Mouse (Mus musculus) kidney, adult 8-10 months (tissue): ENCODE results near the gene Kdr.
A peak's percentile ranks its signal among the peaks of the same experiment; 100 is the strongest.
"Not testable (repeated sequence)": the region's sequence is repeated elsewhere in the genome, so short reads cannot be mapped to it uniquely, and the experiment has no call there.

Source experiments
- DNase-seq, 2 experiments: peaks; one replicate each; pipeline ENCODE4 v3.0.0; 2022

Gene Kdr

DNA sequence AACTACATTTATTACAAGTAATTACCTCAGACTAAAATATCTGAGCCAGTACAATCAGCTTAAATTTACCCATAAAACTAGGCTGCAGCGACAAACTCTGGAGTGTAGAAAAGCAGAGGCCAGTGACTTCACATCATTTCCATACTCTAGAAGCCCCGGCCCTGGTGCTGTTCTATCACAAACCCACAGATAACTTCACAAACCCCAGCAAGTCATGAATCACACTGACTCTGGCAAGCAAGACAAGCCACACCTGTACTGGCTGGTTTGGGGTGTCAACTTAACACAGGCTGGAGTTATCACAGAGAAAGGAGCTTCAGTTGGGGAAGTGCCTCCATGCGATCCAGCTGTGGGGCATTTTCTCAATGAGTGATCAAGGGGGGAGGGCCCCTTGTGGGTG is 18.4 kb downstream of the Kdr start:
- DNase-seq = no peak

DNA sequence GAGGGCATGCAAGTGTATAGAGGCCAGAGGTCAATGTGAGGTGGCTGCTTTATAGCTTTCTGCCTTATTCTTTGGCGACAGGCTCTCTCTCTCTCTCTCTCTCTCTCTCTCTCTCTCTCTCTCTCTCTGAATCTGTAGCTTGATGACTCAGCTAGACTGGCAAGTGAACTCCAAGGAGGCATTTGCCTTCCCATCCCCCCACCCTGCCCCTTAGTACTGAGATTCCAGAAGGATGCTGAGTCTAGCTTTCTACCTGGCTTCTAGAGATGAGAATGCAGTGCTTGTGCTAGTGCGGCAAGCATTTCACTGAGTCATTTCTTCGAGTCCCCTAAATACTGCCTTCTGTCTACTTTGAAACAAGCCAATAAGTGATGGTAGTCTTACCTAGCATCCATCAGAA is 21.7 kb downstream of the Kdr start:
- no peak for DNase-seq

DNA sequence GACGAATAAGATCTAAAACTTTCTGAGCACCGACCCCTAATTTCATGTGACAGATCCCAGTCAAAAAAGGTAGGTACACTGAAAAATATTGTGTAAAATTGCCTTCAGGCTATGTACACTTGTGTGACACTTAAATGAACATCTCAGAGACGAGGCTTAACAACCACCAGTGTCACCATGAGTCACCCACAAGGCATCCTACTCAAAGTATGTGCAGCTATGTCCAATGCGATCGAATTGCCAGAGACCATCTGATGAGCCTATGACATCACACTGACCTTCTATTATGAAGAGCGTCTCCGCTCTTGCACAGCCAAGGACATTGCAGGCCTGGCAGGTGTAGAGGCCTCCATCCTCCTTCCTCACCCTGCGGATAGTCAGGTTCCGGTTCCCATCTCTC is 22.4 kb downstream of the Kdr start:
- no peak for DNase-seq

DNA sequence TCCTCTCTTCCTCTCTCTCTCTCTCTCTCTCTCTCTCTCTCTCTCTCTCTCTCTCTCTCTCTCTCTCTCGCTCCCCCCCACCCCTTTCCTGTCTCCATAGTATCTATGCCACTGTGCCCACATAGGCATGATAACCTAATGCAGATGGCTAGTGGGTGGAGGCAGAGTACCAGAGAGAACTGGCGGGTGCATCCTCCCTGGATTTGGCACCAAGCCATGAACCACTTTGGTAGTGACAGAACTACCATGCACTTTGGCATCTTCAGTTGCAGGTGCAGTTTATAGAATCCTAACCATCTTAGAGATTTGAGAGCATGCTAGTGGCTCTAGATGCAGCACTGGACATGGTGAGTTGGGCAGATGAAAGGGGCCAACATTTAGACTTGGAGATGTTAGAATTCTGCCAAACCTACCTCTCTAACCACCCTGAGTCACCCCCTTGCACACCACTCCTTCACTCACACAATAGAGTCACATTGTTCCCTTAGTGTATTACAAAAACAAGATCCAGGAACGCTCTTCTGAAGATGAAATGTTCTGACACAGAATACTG is 23.4 kb downstream of the Kdr start:
- no peak for DNase-seq

DNA sequence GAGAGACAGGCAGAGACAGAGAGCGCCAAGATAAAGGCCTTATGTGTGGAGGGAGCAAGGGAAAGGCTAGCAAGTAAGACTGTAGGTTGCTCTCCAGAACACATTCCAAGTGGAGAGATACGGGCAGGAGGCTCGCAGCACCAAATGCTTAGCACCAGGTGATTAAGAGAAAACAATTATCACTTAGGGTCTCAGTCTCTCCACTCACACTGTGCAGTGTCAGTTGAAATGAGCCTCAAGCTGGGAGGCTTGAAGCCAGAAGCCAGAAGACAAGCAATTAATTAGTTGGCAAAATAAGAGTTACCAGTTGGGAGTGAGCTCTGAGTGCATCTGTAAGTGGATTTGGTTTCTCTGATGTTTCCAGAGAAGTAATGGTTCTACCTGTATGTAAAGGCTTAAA is 24.0 kb downstream of the Kdr start:
- DNase-seq = no peak

DNA sequence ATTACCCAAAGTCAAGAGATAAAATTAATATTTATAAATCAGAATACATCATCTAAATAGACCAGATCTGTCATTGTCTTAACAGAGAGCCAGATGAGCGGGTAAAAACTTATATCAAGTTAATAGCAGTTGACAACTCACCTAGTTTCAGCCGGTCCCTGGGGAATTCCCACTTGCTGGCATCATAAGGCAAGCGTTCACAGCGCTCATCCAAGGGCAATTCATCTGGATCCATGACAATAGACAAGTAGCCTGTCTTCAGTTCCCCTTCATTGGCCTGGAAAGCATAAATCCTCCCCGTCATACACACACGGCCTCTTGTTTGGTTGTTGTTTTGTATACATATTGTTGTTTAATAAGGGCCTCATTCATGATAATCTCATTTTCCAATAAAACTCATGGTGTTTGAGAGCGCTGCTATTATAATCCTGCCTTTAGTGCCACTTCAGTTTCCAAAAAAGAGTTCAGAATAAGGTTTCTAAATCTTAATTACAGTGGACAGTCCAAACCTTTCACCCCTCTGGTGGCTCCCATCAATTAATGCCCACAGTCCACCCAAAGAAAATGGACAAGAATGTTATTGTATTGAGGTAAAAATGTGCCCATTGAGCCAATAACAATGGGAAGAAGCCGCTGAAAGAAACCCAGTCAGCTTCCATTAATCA is 26.0 kb downstream of the Kdr start:
- no peak for DNase-seq

DNA sequence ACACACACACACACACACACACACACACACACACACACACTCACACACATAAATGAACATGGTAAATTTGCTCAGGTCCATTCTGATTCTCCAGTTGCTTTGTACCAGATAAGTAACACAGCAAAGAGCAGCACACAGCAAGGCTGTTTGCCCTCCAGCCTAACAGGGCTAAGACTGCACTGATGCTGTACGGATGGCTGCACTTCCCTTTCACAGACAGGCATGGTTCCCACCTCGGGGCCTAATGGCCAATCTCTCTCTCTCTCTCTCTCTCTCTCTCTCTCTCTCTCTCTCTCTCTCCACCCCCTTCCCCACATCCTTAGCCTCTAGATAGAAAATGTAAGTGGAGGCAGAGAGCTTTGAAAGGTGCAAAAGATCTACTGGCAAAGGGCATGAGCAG is 27.4 kb downstream of the Kdr start:
- no peak for DNase-seq

DNA sequence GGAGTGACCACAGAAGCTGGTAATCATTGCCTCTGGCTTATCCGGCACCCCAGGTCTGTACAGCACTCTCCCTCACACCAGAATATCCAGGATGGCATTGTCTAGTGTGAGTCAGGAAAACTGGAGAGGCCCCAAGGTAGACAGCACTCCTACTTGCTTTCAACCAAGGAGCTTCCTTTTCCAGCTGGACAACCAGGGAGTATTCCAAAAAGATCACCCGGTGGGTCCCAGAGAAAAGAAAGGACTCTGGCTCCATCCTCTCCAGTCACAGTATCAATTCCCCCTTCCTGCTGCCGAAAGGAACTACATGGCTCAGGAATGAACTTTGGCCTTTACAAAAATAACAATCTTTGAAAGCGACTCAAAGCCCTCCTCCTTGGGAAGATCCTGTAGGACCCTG is 32.9 kb downstream of the Kdr start:
- no peak for DNase-seq

DNA sequence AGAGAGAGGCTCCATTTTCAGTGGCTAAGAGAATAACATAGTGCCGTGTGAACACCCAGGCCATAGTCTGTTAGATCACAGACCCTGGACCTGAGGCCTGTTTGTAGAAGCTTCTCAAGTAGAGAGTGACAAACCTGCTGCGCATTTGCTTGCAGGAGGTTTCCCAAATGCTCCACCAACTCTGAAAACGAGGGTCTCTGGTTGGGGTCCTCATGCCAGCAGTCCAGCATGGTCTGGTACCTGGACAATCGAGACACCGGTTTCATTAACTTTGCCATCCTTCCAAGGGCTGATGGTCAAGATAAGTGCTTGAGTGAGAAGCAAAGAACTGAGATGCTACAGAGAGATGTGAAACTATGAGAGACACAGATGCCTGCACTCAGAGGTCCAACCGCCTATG is 35.0 kb downstream of the Kdr start:
- DNase-seq = no peak

DNA sequence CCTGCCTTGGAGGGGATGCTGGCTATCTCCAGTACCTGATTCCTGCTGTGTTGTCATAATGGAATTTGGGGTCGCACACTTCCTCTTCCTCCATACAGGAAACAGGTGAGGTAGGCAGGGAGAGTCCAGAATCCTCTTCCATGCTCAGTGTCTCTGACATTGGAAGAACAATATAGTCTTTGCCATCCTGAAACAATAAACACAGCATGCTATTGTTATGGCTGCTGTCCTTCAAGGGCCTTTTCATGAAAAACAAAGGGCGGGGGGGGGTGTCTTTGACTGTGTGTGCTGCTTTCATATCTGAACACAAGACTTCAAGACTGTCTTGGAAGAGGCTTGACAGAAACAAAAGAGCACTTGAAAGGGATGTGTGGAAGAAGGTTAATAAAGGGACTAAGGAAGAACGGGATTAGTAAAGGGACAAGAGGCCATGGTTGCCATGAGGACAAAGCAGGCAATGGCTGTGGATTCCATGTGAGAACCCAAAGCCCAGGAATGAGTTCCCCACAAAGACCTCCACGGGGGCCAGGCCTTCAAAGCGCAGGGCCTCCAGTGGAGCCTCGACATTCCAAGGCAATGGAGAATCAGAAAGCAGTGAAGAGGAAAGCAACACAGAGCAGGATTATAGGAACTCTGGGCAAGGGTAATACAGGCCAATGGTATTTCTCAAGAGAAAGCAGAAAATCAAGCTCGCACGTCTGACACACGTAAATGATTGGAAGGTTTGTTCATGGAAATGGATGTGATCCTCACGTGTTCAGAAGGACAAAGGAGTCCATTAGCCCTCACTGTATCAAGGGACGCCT is 36.3 kb downstream of the Kdr start:
- no peak for DNase-seq

DNA sequence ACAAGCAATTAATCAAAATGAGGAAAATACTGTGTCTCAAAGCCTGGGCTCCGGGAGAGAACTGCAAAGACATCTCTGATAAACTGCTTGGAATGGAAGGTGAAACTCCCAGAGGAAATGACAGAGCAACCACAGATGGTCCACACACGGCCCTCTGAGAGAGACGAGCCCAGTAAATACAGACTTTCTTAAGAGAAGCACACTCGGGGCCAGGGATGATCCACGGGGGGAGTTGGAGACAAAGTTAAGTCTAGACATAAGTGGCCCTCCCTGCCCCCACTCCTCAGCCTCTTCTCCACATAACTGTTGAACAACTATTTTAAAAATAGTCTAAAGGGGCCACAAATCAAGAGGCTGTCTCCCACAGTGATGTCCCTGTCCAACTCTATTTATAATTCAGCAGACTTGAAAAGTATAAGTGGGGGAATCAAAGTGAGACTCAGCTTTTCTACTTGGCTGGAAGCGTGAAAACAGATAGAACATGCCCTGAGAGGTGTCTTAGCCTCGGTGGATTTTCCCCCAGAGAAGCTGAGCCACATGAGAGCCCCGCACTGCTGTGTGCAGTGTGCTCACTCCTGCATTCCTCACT is 39.0 kb downstream of the Kdr start:
- no peak for DNase-seq

DNA sequence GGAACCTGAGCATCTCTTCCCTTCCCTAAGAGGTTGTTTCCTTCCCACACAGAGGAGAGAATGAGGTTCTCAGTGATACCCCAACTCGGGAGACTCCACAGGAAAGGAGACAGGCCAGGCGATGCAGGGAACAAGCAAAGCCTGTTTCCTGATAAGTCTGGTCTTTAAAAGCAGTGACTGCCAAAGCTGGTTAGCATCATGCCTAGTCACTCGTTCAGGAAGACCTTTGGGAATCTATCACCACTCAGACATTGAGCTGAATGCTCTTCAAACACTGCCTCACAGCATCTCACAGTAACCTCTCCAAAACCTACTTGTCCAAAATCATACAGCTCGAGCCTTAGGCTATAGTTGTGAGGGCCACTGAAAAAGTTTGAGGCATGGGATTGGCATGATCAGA is 40.2 kb downstream of the Kdr start:
- no peak for DNase-seq

DNA sequence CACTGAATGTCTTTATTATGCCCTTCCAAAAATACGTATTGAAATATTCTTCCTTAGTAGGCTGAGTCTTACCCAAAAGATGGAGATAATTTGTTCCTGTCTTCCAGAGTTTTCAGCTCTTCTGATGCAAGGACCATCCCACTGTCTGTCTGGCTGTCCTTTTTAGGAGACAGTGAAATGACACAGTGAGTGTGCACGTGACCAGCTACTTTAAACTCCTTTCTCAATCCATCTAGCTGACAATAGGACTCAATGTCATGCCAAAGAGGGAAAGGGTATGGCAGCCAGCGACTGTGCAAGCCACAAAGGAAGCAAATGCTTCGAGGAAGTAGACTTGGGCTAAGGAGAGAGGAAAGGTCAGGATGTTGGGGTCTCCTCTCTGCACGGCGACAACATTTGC is 42.0 kb downstream of the Kdr start:
- no peak for DNase-seq

DNA sequence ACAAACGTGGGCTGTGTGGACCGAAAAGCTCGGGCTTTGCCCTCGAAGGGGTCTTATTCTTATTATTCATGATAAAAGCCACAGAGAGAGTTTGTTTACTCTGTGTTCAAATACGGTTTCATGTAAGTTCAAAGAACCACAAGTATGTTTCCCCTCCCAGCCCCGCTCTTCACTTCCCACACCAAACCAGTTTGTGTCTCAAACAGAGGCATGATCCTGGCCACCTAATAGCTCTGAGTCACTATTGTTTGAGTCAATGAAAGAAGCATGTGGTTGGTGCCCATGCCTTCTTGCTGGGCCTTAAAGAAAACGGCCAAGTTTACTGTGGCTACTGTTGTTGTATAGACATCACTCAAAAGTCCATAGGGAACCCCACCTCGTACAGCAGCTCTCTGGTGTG is 43.0 kb downstream of the Kdr start:
- no peak for DNase-seq

DNA sequence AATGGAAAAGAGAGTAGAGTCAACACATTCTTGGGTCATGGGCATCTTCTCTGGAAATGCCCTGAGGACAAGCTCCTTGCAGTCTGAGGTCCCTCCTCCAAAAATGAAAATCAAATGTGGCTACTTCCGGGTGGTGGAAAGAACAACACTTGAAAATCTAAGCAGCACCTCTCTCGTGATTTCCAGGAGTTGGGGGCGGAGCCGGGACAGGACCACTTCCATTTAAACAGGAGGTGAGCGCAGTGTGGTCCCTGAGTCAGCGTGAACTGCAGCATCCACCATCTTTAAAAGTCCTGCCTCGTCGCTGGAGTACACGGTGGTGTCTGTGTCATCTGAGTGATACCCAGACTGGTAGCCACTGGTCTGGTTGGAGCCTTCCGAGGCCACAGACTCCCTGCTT is 44.1 kb downstream of the Kdr start:
- DNase-seq = no peak

DNA sequence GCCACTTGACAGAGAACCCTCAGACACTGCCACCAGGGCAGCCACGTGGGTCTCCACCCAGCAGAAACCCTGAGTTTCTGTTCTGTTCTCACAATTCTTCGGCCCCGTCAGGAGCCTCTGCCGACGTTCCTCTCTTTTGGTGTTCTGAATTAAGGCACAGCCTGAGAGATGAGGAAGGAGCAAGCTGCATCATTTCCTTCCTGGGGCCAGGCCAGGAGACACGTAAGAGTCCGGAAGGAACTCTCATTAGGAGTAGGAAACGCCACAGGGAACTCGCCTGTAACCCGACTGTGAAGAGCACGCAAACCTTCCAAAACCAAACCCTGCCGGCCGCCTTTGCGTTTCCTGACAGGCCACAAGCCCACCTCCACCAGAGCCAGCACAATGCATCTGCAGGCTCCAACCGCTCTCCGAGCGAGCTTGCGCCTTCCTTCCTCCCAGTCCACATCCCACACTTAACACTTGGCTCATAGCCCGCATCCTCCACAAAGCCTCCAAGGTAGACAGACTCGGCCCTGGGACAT is 44.7 kb downstream of the Kdr start:
- peak; percentile 82 to 83 for DNase-seq

DNA sequence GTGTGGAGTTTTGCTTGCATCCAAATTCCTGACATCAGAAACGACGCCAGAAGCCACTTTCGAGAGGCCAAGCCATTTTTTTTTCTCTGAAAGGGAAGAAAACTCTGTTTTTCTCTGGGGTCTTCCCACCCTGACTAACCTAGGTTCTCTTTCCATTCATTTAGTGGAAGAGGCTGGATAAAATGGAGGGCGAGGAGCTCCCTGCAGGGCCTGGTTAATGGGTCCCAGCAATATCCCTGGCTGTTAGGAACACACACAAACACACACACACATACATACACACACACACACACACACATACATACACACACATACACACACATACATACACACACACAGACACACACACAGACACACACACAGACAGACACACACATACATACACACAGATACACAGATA is 46.8 kb downstream of the Kdr start:
- not testable (repeated sequence) for DNase-seq

DNA sequence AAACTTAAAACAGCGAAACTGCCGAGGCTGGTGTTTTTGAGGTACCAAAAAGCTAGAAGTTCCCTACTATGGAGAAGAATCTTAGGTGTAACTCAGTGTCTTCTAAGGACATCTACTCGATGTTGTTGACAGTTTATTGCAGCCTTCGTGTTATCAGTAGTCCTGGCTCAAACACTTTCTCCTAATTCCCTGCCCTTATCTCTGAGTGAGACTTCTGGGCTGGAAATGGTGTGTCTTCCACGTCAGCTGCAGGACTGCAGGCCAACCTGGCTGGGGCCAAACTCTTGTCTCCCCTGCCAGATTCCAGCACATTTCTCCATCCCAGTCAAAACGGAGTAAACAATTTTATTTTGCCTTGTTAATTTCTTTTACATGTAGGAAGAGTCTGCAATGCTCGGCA is 48.3 kb downstream of the Kdr start:
- no peak for DNase-seq

DNA sequence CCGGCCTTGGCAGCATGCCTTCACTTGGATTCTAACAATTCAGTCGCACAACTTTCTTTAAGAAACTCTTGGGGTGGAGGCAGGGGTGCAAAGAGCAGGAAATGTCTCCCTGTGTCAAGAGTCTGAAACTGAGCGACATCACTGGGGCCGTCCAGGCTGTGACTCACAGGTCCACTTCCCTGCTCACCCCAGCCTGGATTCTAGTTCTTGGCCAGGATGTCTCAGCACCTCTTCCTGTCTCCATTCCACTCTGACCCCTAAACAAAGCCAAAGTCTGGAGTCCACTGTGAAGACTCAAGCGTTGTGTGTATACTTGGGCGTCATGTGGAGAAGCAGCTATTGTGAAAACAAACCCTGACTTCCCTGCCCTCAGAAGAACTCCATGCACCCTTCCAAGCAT is 55.6 kb downstream of the Kdr start:
- DNase-seq = peak; percentile 54 to 60

DNA sequence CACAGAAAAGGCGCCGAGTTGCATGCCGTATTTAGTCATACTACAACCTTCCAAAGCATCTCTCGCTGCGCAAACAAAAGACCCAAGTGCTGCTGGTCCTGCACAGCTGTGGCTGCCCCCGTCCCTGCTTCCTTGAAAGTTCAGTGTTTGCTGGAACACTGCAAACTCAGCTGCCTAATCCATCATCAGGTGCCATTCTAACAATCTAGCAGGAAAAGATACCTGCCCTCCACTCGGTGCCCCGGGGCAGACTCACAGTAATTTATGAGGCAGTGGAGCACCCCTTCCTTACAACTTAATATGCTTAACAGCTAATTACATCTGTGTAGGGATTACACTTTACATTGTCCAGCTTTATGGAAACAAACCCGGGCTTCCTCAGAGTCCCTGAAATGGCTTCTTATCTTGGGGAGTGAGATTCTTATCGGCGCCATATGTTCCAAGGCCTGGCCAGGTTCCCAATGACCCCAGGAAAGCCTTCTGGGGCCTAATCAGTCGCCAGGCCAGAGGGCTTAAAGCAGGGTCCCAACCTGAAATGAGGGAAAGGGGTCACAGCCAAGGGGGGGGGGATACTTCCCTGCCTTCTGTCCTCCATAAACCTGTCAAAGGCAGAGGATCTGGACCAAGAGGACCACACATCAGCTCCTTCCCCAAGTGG is 56.4 kb downstream of the Kdr start:
- no peak for DNase-seq

DNA sequence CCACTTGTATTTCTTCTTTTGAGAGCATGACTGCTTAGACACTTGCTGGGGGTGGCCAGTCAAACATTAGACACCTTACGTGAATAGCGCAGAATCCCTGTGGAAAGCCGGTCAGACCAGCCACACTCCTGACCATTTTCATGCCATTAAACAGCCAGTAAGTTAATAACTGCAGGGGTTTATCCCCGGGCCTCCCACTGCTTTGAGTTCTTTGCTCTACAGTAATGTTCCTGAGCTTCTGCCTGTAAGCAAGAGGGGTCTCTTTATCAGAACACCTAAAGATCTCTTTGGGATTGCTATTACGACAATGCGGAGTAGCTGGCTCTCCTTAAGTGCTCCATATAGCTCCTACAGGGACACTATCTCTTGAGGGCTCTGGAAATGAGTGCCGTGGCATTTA is 58.7 kb downstream of the Kdr start:
- DNase-seq = no peak

DNA sequence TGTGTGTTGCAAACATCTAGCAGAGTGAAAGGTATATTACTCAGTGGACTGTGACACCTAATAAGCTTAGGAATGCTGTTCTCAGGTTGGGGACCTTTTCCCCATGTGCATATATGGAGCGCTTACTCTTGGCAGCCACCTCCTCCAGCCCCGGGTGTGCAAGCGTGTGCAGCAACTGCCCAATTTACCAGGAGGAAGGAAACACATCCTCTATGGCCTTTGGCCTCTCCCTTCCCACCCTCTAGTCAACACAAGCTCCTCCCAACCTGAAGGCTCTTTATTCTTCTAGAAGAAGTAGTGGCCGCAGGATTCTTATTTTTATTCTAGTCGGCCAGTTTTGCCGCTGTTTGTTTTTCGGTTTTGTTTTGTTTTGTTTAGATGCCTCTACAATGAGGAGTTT is 60.1 kb downstream of the Kdr start:
- DNase-seq = no peak

DNA sequence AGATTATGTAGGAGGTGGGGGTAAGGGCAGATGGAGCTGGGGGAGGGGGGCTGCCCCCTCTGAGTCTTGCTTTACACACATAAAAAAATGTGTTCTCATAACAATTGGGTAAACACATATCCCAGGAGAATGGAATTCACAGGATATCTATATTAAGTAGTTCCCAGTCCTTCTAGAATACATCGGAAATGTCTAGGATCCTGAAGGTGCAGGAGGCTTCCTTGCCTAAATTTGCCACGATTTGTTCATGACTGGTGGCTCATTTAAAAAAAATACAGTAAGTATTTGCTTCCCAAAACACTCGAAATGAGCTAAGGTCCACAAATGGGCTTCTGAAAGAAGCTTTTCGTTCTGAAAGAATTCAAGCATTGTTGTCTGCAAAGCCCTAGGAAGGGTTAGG is 61.0 kb downstream of the Kdr start:
- DNase-seq = no peak
